Mouse (Mus musculus): ENCODE data around the gene Smad6. TPM values are rescaled to one million over a fixed set of nuclear protein-coding genes. Genes with fewer than 3 reads are reported as not detected.

Smad6 gene
- total and polyA plus RNA-seq, 2 experiments, result 4.1 to 12.6 TPM

- H3K4me1 ChIP-seq (ENCODE audit: control insufficient read depth, insufficient read depth, low read length), result 0 out of 2 replicates have a peak, but pooled peaks cover 2% of the 10 kb centered on the region
- H3K79me2 ChIP-seq (ENCODE audit: control insufficient read depth, insufficient read depth, low read length), result no peaks in the 10 kb centered on the region
- H3K36me3 ChIP-seq (ENCODE audit: control insufficient read depth, insufficient read depth, low read length), result no peaks in the 10 kb centered on the region
- no peak overlapping the region for H3K27ac ChIP-seq (replicated peaks; ENCODE audit: insufficient read depth, low read depth, low read length)
- H3K4me3 ChIP-seq (ENCODE audit: insufficient read depth, low read depth, low read length), result no peak overlapping the region
- H3K27me3 ChIP-seq (ENCODE audit: control insufficient read depth, insufficient read depth, low read length), result no peaks in the 10 kb centered on the region
- DNase-seq (ENCODE audit: extremely low read depth, low read depth, low spot score), result no peak
- 77% methylated on average over 12 of the region's 12 CpGs for WGBS
- no peak overlapping the region for H3K9ac ChIP-seq (ENCODE audit: low read depth, low read length)
- TF ChIP-seq CTCF (IDR thresholded peaks at IDR 0.05; ENCODE audit: low read depth, low read length) (no peak), POLR2A (IDR thresholded peaks at IDR 0.05; ENCODE audit: extremely low read depth, insufficient read depth, low read length) (no peak)
These were observed 79.9 kb downstream of the Smad6 start for GRCm38 (mm10) chr9:63941747-63942607.

DNA sequence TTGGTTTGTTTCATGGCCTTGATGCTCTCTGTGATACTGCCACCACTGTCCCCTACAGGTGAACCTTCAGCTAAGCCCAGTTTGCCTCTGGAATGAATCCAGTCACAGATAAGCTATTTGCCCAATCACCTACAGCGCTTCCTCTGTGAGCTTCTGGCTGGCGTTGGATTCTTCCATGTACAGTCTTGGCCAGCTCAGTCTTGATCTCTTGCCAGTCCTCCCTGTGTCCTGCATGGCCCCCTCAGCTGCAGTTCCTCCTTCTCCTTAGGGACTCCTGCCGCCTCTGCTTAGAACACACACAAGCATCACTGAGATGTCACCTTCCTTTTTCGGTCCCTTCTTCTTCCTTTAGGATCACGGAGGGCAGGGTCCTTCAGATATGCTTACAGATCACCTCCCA lies 85.6 kb downstream of the Smad6 start:
- Histone ChIP-seq H3K27ac (replicated peaks; ENCODE audit: insufficient read depth, low read depth, low read length) (no peak overlapping the region), H3K27me3 (ENCODE audit: control insufficient read depth, insufficient read depth, low read length) (no peaks in the 10 kb centered on the region), H3K79me2 (ENCODE audit: control insufficient read depth, insufficient read depth, low read length) (no peaks in the 10 kb centered on the region), H3K4me1 (ENCODE audit: control insufficient read depth, insufficient read depth, low read length) (no peaks in the 10 kb centered on the region), H3K4me3 (ENCODE audit: insufficient read depth, low read depth, low read length) (no peak overlapping the region), H3K36me3 (ENCODE audit: control insufficient read depth, insufficient read depth, low read length) (no peaks in the 10 kb centered on the region), H3K9ac (ENCODE audit: low read depth, low read length) (no peak overlapping the region)
- DNase-seq (ENCODE audit: extremely low read depth, low read depth, low spot score), result no peak
- 61% methylated on average over 5 of the region's 5 CpGs for WGBS
- no peak for TF ChIP-seq POLR2A (IDR thresholded peaks at IDR 0.05; ENCODE audit: extremely low read depth, insufficient read depth, low read length)
- no peak for TF ChIP-seq CTCF (IDR thresholded peaks at IDR 0.05; ENCODE audit: low read depth, low read length)

DNA sequence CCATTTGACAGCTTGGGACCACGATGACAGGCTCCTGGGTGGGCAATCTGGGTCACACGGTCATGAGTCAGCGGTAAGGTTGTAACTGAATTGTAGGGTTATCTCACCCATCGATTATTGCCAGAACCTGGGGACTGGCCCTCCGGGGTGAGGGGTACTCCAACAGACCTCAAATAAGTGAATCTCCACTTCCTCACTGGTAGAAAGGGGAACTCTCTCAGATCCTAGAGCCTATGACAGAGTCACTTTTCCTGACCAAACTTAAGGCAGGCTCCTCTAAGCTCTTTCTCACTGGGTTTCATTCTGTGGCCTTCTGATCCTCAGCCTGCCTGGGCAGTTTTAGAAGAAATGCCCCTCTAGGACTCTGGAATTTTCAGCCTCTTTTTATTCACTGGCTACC lies 88.8 kb downstream of the Smad6 start:
- H3K4me1 ChIP-seq (ENCODE audit: control insufficient read depth, insufficient read depth, low read length), result no peaks in the 10 kb centered on the region
- DNase-seq (ENCODE audit: extremely low read depth, low read depth, low spot score), result no peak
- no peak overlapping the region for H3K4me3 ChIP-seq (ENCODE audit: insufficient read depth, low read depth, low read length)
- H3K27me3 ChIP-seq (ENCODE audit: control insufficient read depth, insufficient read depth, low read length), result no peaks in the 10 kb centered on the region
- 51% methylated on average over 5 of the region's 5 CpGs for WGBS
- no peak overlapping the region for H3K27ac ChIP-seq (replicated peaks; ENCODE audit: insufficient read depth, low read depth, low read length)
- TF ChIP-seq POLR2A (IDR thresholded peaks at IDR 0.05; ENCODE audit: extremely low read depth, insufficient read depth, low read length) (no peak), CTCF (IDR thresholded peaks at IDR 0.05; ENCODE audit: low read depth, low read length) (no peak)
- H3K9ac ChIP-seq (ENCODE audit: low read depth, low read length), result no peak overlapping the region
- no peaks in the 10 kb centered on the region for H3K79me2 ChIP-seq (ENCODE audit: control insufficient read depth, insufficient read depth, low read length)
- no peaks in the 10 kb centered on the region for H3K36me3 ChIP-seq (ENCODE audit: control insufficient read depth, insufficient read depth, low read length)

- DNase-seq (ENCODE audit: extremely low read depth, low read depth, low spot score), result no peak
- no peak overlapping the region for H3K9ac ChIP-seq (ENCODE audit: low read depth, low read length)
- 13% methylated on average over 34 of the region's 34 CpGs for WGBS
- TF ChIP-seq POLR2A (IDR thresholded peaks at IDR 0.05; ENCODE audit: extremely low read depth, insufficient read depth, low read length) (no peak), CTCF (IDR thresholded peaks at IDR 0.05; ENCODE audit: low read depth, low read length) (no peak)
- H3K27ac ChIP-seq (replicated peaks; ENCODE audit: insufficient read depth, low read depth, low read length), result no peak overlapping the region
- H3K4me3 ChIP-seq (ENCODE audit: insufficient read depth, low read depth, low read length), result no peak overlapping the region
- H3K36me3 ChIP-seq (ENCODE audit: control insufficient read depth, insufficient read depth, low read length), result no peaks in the 10 kb centered on the region
- H3K27me3 ChIP-seq (ENCODE audit: control insufficient read depth, insufficient read depth, low read length), result no peaks in the 10 kb centered on the region
- no peaks in the 10 kb centered on the region for H3K79me2 ChIP-seq (ENCODE audit: control insufficient read depth, insufficient read depth, low read length)
- no peaks in the 10 kb centered on the region for H3K4me1 ChIP-seq (ENCODE audit: control insufficient read depth, insufficient read depth, low read length)
These were observed 94.4 kb downstream of the Smad6 start for GRCm38 (mm10) chr9:63927340-63928049.

GRCm38 (mm10) chr9:63926377-63926776 lies 95.5 kb downstream of the Smad6 start:
- DNase-seq (ENCODE audit: extremely low read depth, low read depth, low spot score), result no peak
- TF ChIP-seq CTCF (IDR thresholded peaks at IDR 0.05; ENCODE audit: low read depth, low read length) (no peak), POLR2A (IDR thresholded peaks at IDR 0.05; ENCODE audit: extremely low read depth, insufficient read depth, low read length) (no peak)
- WGBS, result 88% methylated on average over 7 of the region's 7 CpGs
- Histone ChIP-seq H3K4me1 (ENCODE audit: control insufficient read depth, insufficient read depth, low read length) (no peaks in the 10 kb centered on the region), H3K27ac (replicated peaks; ENCODE audit: insufficient read depth, low read depth, low read length) (no peak overlapping the region), H3K27me3 (ENCODE audit: control insufficient read depth, insufficient read depth, low read length) (no peaks in the 10 kb centered on the region), H3K9ac (ENCODE audit: low read depth, low read length) (no peak overlapping the region), H3K4me3 (ENCODE audit: insufficient read depth, low read depth, low read length) (no peak overlapping the region), H3K79me2 (ENCODE audit: control insufficient read depth, insufficient read depth, low read length) (no peaks in the 10 kb centered on the region), H3K36me3 (ENCODE audit: control insufficient read depth, insufficient read depth, low read length) (no peaks in the 10 kb centered on the region)
